Mouse (Mus musculus): Measurements from ENCODE around the gene Fam102b. TPM values are rescaled to one million over a fixed set of nuclear protein-coding genes. Genes with fewer than 3 reads are reported as not detected.

Gene Fam102b
- polyA plus RNA-seq, 1 experiment, result 2.5 TPM

DNA sequence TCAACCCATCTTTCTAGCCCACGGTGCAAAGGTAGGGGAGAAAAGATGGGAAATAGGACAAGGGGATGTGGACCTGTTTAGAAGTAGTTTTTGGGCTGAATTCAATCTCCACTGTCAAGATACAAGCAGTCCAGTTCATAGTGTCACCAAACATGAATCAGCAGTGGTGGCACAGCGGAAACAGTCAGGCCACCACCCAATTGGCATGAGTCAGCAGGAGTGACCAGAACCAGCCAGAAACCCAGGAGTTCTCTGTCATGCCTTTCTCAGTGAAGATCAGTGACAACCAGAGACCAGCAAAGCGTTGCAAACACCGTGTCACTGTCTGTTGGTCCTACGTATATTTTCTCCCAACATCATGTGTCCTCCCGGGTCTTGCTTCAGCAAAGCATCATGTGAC lies 93.8 kb downstream of the Fam102b start:
- TF ChIP-seq POLR2A (IDR thresholded peaks at IDR 0.05; ENCODE audit: low read depth, low read length) (no peak), CTCF (IDR thresholded peaks at IDR 0.05; ENCODE audit: extremely low read depth, insufficient read depth, insufficient read length, insufficient replicate concordance) (no peak)
- WGBS, result 91% methylated on average over 6 of the region's 6 CpGs
- DNase-seq (ENCODE audit: low read depth in 1 of 2, low spot score in 2 of 2), result no peak

DNA sequence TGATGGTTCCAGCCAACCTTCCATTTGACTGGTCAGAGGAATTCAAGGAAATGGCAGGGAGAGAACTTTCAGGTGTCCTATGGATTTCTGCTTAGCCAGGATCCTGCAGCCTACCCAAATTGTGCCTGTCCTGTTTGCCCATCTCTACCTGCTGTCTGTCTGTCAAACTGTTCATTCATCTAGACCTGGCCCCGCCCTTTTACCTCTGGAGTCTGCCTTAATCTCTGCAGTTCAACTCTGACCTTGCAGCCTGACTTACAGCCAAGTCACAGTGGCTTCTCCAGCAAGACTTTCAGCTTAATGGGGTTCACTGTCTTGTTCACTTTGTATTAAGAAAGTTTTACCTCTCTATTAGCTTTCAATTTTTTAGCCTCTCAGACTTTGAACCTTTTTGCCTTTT lies 101.1 kb downstream of the Fam102b start:
- 89% methylated on average over 1 of the region's 1 CpGs for WGBS

More for the DNA sequence above, 93.8 kb downstream of the Fam102b start:
- H3K4me3 ChIP-seq (ENCODE audit: extremely low read depth, insufficient read depth, insufficient read length), result no peak overlapping the region
- no peaks in the 10 kb centered on the region for H3K27me3 ChIP-seq (ENCODE audit: control insufficient read depth, insufficient read depth, low read length)
- H3K27ac ChIP-seq (ENCODE audit: insufficient read depth, low read length), result no peak overlapping the region
- no peaks in the 10 kb centered on the region for H3K4me1 ChIP-seq (ENCODE audit: control insufficient read depth, insufficient read depth, insufficient read length)
- H3K36me3 ChIP-seq (ENCODE audit: control insufficient read depth, insufficient read depth, low read length), result no peaks in the 10 kb centered on the region

DNA sequence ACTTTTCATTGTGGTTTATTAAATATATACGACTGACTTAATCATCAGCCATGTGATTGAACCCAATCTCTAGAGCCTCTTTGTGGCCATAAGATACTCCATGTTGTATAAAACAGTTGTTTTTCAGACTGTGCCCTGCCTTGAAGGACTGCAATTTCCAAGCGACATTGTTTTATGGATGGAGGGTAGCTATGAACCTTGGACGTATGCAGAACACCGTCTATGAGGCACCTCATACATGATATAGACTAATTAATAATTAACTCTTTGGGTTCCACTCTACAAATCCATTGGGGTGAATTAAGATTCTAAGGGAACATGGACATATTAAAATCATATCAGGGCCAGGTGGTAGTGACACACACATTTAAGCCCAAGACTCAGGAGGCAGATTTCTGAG lies 101.7 kb downstream of the Fam102b start:
- no peak overlapping the region for H3K27ac ChIP-seq (ENCODE audit: insufficient read depth, low read length)

More for the DNA sequence above, 101.1 kb downstream of the Fam102b start:
- Histone ChIP-seq H3K27ac (ENCODE audit: insufficient read depth, low read length) (no peak overlapping the region), H3K27me3 (ENCODE audit: control insufficient read depth, insufficient read depth, low read length) (no peaks in the 10 kb centered on the region), H3K36me3 (ENCODE audit: control insufficient read depth, insufficient read depth, low read length) (no peaks in the 10 kb centered on the region), H3K4me1 (ENCODE audit: control insufficient read depth, insufficient read depth, insufficient read length) (no peaks in the 10 kb centered on the region), H3K4me3 (ENCODE audit: extremely low read depth, insufficient read depth, insufficient read length) (no peak overlapping the region)
- TF ChIP-seq CTCF (IDR thresholded peaks at IDR 0.05; ENCODE audit: extremely low read depth, insufficient read depth, insufficient read length, insufficient replicate concordance) (no peak), POLR2A (IDR thresholded peaks at IDR 0.05; ENCODE audit: low read depth, low read length) (no peak)
- DNase-seq (ENCODE audit: low read depth in 1 of 2, low spot score in 2 of 2), result no peak

DNA sequence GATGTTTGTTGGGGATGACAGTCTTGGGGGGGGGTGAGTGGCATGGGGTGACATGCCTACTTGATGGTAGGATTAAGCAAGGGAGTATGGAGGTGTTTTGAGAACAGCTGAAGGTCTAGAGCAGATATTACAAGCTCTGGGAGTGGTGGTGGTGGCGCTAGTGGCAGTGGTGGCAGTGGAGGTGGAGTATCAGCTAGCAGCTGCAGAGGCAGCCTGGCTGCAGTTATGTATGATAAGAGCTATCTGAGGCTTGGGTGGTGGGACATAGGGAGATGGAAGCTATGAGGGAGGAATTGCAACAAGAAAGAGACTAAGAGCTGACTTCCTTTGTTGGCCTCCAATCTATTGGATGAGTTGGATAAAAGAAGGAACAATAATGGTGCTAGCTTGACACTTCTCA lies 105.6 kb downstream of the Fam102b start:
- H3K4me1 ChIP-seq (ENCODE audit: control insufficient read depth, insufficient read depth, insufficient read length), result no peaks in the 10 kb centered on the region
- no peaks in the 10 kb centered on the region for H3K27me3 ChIP-seq (ENCODE audit: control insufficient read depth, insufficient read depth, low read length)
- no peak overlapping the region for H3K27ac ChIP-seq (ENCODE audit: insufficient read depth, low read length)
- no peak for TF ChIP-seq CTCF (IDR thresholded peaks at IDR 0.05; ENCODE audit: extremely low read depth, insufficient read depth, insufficient read length, insufficient replicate concordance)
- WGBS, result 76% methylated on average over 1 of the region's 1 CpGs
- H3K36me3 ChIP-seq (ENCODE audit: control insufficient read depth, insufficient read depth, low read length), result no peaks in the 10 kb centered on the region
- no peak overlapping the region for H3K4me3 ChIP-seq (ENCODE audit: extremely low read depth, insufficient read depth, insufficient read length)
- DNase-seq (ENCODE audit: low read depth in 1 of 2, low spot score in 2 of 2), result no peak

More for the DNA sequence above, 101.7 kb downstream of the Fam102b start:
- DNase-seq (ENCODE audit: low read depth in 1 of 2, low spot score in 2 of 2), result no peak
- Histone ChIP-seq H3K36me3 (ENCODE audit: control insufficient read depth, insufficient read depth, low read length) (no peaks in the 10 kb centered on the region), H3K27me3 (ENCODE audit: control insufficient read depth, insufficient read depth, low read length) (no peaks in the 10 kb centered on the region), H3K4me3 (ENCODE audit: extremely low read depth, insufficient read depth, insufficient read length) (no peak overlapping the region), H3K4me1 (ENCODE audit: control insufficient read depth, insufficient read depth, insufficient read length) (no peaks in the 10 kb centered on the region)
- TF ChIP-seq CTCF (IDR thresholded peaks at IDR 0.05; ENCODE audit: extremely low read depth, insufficient read depth, insufficient read length, insufficient replicate concordance), result no peak
- no peak for TF ChIP-seq POLR2A (IDR thresholded peaks at IDR 0.05; ENCODE audit: low read depth, low read length)
- WGBS, result 95% methylated on average over 4 of the region's 4 CpGs

Other genes with a start within 250 kb of the Fam102b start
- gene Stxbp3, start 187.1 kb downstream of the Fam102b start, polyA plus RNA-seq (2012; rRNA removed), result 6.0 and 6.9 TPM in 2 replicates
- gene Fndc7, start 137.6 kb downstream of the Fam102b start, polyA plus RNA-seq (2012; rRNA removed), result 1.7 and 2.0 TPM in 2 replicates
- 61.4 and 111 TPM in 2 replicates for gene Prpf38b, start 115.9 kb downstream of the Fam102b start, polyA plus RNA-seq (2012; rRNA removed)
- gene Henmt1, start 87.7 kb downstream of the Fam102b start, polyA plus RNA-seq (2012; rRNA removed), result 0.33 and 0.54 TPM in 2 replicates
- not detected in 2 replicates for gene Gm9857, start 87.2 kb downstream of the Fam102b start, polyA plus RNA-seq (2012; rRNA removed)
- not detected in 2 replicates for gene Slc25a54, start 52.9 kb upstream of the Fam102b start, polyA plus RNA-seq (2012; rRNA removed)
- 1.7 and 3.2 TPM in 2 replicates for gene Slc25a24, start 95.5 kb upstream of the Fam102b start, polyA plus RNA-seq (2012; rRNA removed)